Mouse (Mus musculus) limb, embryonic 11.5 days (tissue): ENCODE results near the gene Hspbp1. TPM values are rescaled to one million over a fixed set of nuclear protein-coding genes. Genes with fewer than 3 reads are reported as not detected.

Source experiments
- ATAC-seq: fragments of 200-750 bp; cut with Nextera tagmentation; 2 replicates; pipeline ENCODE4 v1.8.0; 2017; ENCODE audit warnings: low read depth; ENCODE audit not compliant: insufficient number of reproducible peaks, low FRiP score, low TSS enrichment
- DNase-seq: peaks from one replicate; pipeline ENCODE4 v3.0.0-alpha.2; 2015; ENCODE audit warnings: low spot score
- H3K27ac ChIP-seq: fragments of 300-500 bp; sonication (generic); replicated peaks from 2 replicates; pipeline ENCODE4 v1.5.1; 2014; ENCODE audit warnings: low read depth, mild to moderate bottlenecking, low read length
- H3K27me3 ChIP-seq: fragments of 300-500 bp; sonication (generic); 2 replicates; pipeline ENCODE4 v1.6.1; 2014; ENCODE audit warnings: mild to moderate bottlenecking, low read length, mixed read lengths; ENCODE audit not compliant: control insufficient read depth, insufficient read depth
- H3K36me3 ChIP-seq: fragments of 300-500 bp; sonication (generic); 2 replicates; pipeline ENCODE4 v1.6.1; 2014; ENCODE audit warnings: mild to moderate bottlenecking, low read length, moderate library complexity, mixed read lengths; ENCODE audit not compliant: control insufficient read depth, insufficient read depth
- H3K4me1 ChIP-seq: fragments of 300-500 bp; sonication (generic); 2 replicates; pipeline ENCODE4 v1.6.1; 2014; ENCODE audit warnings: low read length, mixed read lengths; ENCODE audit not compliant: control insufficient read depth, insufficient read depth
- H3K4me2 ChIP-seq: fragments of 300-500 bp; sonication (generic); 2 replicates; pipeline ENCODE4 v1.6.1; 2014; ENCODE audit warnings: low read depth, mild to moderate bottlenecking, moderate library complexity; ENCODE audit not compliant: severe bottlenecking
- H3K4me3 ChIP-seq: fragments of 300-500 bp; sonication (generic); 2 replicates; pipeline ENCODE4 v1.5.1; 2014; ENCODE audit warnings: low read depth, low read length
- H3K9ac ChIP-seq: fragments of 300-500 bp; sonication (generic); 2 replicates; pipeline ENCODE4 v1.6.1; 2014; ENCODE audit warnings: mild to moderate bottlenecking, low read length
- H3K9me3 ChIP-seq: fragments of 300-500 bp; sonication (generic); 2 replicates; pipeline ENCODE4 v1.6.1; 2016; ENCODE audit warnings: low read length; ENCODE audit not compliant: control insufficient read depth
- WGBS: fragments of 180-500 bp; shearing (Covaris S2); extraction: QIAGEN DNeasy Blood & Tissue Kit; methylation state at CpG from one replicate; pipeline ENCODE4 v1.1.7; 2014; 5-methylcytosine and 5-hydroxymethylcytosine counted together
- polyA plus RNA-seq: library from polyadenylated mRNA; unstranded; fragments of >200 nt; fragmentation: Nextera tagmentation; extraction: Ambion mirVana; gene quantifications from 2 replicates; pipeline ENCODE4 v1.2.1, GENCODE M21; 2014

Gene Hspbp1
- polyA plus RNA-seq, 1 experiment from 2014 or later = 112 TPM

DNA sequence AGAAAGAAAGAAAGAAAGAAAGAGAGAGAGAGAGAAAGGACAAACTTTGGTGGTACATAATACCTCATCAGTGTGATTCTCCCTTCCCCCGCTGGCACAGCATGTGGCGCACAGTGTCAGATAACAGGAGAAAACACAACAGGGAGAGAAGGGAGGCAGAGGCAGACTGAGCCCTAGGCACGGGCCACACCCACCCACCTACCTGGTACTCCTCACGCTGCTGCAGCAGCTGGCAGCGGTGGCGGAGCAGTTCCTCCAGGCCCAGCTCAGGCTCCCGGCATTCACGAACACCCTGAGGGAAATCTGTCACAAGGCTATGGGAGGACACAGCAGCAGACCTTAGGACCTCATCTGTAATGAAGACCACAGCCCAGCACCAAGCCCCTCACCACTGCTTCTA, 21.7 kb downstream of the Hspbp1 start:
- H3K36me3 ChIP-seq = peaks cover 6% of the 10 kb centered on the region
- WGBS = 73% methylated on average over 8 of the region's 8 CpGs

DNA sequence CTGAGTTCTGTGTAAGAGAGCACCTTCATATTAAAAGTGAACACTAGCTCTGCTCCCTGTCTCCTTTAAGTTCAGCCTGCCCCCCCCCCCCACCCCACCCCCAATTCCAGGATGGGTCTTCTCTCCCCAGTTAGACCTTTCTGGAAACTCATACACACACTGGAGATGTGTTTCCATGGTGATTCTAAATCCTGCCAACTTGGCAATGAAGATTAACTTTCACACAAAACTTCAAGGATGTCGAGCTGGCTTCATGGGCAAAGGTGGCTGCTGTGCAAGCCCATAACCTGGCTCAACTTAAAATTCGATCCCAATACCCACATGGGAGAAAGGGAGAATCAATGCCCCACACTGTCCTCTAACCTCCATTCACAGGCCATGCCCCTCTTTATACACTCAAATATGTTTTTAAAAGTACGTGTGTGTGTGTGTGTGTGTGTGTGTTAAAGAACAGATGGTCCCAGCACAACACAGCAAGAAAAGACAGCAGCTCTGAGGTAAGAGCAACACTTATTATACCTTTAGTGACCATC, 24.9 kb downstream of the Hspbp1 start:
- peak overlapping the region; percentile 88 for H3K4me2 ChIP-seq
- ATAC-seq = no peak
- peak overlapping the region; percentile 78; the same call in 1 of the 2 replicates for H3K4me3 ChIP-seq
- H3K27ac ChIP-seq = peak overlapping the region; percentile 86; the same call in 1 of the 2 replicates
- H3K4me1 ChIP-seq = peaks cover 11% of the 10 kb centered on the region
- no peaks in the 10 kb centered on the region; the same call in 1 of the 2 replicates for H3K36me3 ChIP-seq
- no peaks in the 10 kb centered on the region for H3K27me3 ChIP-seq
- WGBS = 74% methylated on average over 3 of the region's 3 CpGs
- H3K9ac ChIP-seq = no peak overlapping the region; the same call in 1 of the 2 replicates
- no peaks in the 10 kb centered on the region for H3K9me3 ChIP-seq
- DNase-seq = no peak

More for the DNA sequence above, 21.7 kb downstream of the Hspbp1 start:
- H3K27me3 ChIP-seq = no peaks in the 10 kb centered on the region
- no peak overlapping the region for H3K27ac ChIP-seq
- H3K9ac ChIP-seq = no peak overlapping the region
- H3K4me2 ChIP-seq = no peak overlapping the region
- no peak overlapping the region for H3K4me3 ChIP-seq
- no peaks in the 10 kb centered on the region for H3K9me3 ChIP-seq
- DNase-seq (no peak), ATAC-seq (no peak)
- no peaks in the 10 kb centered on the region for H3K4me1 ChIP-seq

DNA sequence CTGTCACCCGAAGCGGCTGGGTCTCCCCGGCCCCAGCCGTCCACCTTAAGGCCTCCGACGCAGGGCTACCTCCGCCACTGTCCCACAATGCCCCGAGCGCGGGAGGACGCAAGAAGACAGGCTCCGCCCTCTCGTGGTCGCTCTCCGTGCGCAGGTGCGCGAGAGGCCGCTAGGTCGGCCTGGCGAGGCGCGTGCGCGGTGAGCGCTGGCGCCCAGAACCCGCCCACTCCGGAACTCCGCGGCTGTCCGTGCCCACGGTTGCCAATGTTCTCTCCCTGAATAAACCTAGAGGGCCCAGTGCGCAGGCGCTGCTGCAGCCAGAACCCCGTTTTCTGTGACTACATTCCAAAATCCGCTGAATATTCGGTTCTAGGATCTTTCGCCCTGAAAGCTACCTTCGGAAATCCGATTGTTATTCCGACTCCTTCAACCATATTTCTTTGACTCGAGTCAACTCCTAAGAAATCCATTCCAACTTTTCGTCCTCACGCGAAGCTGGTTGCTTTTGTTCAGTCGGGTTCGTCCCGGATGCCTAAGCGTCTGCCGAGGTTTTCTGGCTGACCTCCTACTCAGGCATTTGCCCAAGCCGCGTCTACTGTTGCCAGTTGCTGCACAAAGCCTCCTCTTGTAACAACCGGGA, 25.8 kb downstream of the Hspbp1 start, which contains the start of gene Ppp6r1:
Gene Ppp6r1 (minus strand): TSS at position 108 of the 640 bp plus-strand sequence.
- under 1% methylated on average over 54 of the region's 54 CpGs for WGBS
- no peaks in the 10 kb centered on the region for H3K9me3 ChIP-seq
- H3K36me3 ChIP-seq = no peaks in the 10 kb centered on the region; the same call in 1 of the 2 replicates
- peaks cover 11% of the 10 kb centered on the region for H3K4me1 ChIP-seq
- DNase-seq (peak; percentile 95), ATAC-seq (peak; percentile 96)
- peak within 1 kb of the TSS; percentile 86 for H3K27ac ChIP-seq
- peak within 1 kb of the TSS; percentile 78 for H3K4me3 ChIP-seq
- peak within 1 kb of the TSS; percentile 87 for H3K9ac ChIP-seq
- peak within 1 kb of the TSS; percentile 88 for H3K4me2 ChIP-seq
- no peaks in the 10 kb centered on the region for H3K27me3 ChIP-seq

DNA sequence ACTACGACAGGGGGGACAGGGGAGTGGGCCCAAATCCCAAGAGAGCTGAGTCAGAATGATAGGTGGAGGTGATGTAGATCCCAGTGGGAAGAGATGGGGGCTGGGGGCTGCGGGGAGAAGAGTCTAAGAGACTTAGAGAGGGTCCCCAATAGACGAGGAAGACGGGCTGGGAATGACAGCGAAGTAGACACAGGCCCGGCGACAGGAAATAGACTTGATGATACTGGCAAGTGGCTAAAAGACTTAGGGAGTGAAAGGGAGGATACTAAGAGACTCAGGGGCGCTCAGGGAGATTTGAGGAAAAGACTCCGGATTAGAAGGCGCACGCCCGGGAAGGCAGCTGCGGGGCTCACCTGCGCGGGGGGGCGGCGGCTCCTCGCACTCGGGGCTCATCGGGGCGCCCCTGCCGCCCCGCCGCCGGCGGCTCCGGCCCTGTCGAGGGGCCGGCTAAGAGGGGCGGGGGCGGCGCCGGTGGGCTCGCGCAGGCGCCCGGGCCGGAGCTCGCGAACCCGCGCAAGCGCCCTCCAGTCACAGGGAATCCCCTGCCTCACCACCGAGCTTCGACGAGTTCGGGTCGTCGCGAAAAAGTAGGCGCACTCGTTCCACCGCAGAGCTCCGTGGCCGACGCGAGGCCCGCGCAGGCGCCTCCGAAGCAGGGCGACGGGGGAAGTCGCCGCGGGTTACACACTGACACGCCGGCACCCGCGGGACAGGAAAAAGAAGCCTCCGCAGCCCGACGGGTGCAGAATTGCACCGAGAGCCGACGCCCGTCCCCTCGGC, 26.6 kb downstream of the Hspbp1 start:
- Histone ChIP-seq H3K27me3 (no peaks in the 10 kb centered on the region), H3K4me1 (peaks cover 11% of the 10 kb centered on the region), H3K9me3 (no peaks in the 10 kb centered on the region), H3K4me2 (peak overlapping the region; percentile 88), H3K4me3 (peak overlapping the region; percentile 78), H3K27ac (peak overlapping the region; percentile 86), H3K36me3 (no peaks in the 10 kb centered on the region; the same call in 1 of the 2 replicates), H3K9ac (peak overlapping the region; percentile 87)
- WGBS = under 1% methylated on average over 73 of the region's 78 CpGs
- no peak for DNase-seq
- ATAC-seq = peak; percentile 73

DNA sequence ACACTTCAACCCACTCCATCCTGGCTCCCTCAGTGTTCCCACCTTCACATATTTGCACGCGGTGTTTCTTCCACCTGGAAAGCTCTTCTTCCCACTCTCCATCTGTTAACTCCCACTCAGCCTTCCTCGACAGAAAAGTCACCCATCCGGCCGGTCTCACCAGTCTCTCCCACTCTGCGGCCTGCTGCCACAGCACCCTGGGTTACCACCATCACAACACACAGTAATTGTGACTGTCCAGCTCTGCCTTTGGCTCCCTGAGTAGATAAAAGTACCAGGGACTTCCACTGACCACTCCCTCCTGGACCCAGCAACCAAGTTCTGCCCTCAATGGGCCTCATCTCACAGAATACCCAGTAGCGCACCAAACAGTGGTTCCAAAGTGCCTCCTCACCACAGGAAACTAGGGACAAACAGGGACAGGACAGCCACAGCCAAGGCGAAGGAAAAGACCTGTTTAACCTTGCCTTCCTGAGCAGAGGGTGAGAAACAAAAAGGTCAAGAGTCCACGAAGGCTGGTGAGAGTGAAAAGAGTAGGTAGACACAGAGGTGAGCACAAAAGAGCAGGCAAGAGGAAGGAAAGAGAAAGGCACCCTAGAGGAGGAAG, 27.2 kb downstream of the Hspbp1 start:
- Histone ChIP-seq H3K9ac (peak overlapping the region; percentile 87), H3K36me3 (no peaks in the 10 kb centered on the region; the same call in 1 of the 2 replicates), H3K4me3 (peak overlapping the region; percentile 78), H3K4me2 (peak overlapping the region; percentile 88), H3K27me3 (no peaks in the 10 kb centered on the region), H3K4me1 (peaks cover 11% of the 10 kb centered on the region), H3K9me3 (no peaks in the 10 kb centered on the region), H3K27ac (no peak overlapping the region)
- WGBS = 54% methylated on average over 9 of the region's 9 CpGs
- no peak for DNase-seq
- no peak for ATAC-seq

DNA sequence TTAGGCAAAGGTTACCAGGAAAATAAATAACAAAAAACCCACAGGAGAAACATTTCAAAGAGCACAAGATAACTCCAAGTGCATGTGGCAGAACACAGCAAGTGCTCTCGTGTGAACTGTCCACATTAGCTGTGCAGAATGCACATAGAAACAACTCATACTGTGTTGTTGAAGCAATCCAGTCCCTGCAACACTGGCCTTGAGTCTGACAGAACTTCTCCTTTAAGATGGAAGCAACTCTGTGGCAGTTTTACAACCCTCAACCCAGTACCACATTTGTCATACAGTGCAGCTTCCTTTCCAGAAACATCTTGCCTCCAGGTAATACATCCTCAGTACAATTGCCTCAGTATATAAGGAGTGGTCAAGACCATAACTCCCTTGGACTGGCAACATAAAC, 28.1 kb downstream of the Hspbp1 start:
- Histone ChIP-seq H3K4me1 (peaks cover 11% of the 10 kb centered on the region), H3K4me3 (peak overlapping the region; percentile 78; the same call in 1 of the 2 replicates), H3K27me3 (no peaks in the 10 kb centered on the region), H3K36me3 (peaks cover 2% of the 10 kb centered on the region; the same call in 1 of the 2 replicates), H3K4me2 (peak overlapping the region; percentile 88; the same call in 1 of the 2 replicates), H3K9me3 (no peaks in the 10 kb centered on the region), H3K9ac (no peak overlapping the region), H3K27ac (no peak overlapping the region)
- WGBS = 82% methylated on average over 1 of the region's 1 CpGs
- no peak for ATAC-seq
- no peak for DNase-seq

DNA sequence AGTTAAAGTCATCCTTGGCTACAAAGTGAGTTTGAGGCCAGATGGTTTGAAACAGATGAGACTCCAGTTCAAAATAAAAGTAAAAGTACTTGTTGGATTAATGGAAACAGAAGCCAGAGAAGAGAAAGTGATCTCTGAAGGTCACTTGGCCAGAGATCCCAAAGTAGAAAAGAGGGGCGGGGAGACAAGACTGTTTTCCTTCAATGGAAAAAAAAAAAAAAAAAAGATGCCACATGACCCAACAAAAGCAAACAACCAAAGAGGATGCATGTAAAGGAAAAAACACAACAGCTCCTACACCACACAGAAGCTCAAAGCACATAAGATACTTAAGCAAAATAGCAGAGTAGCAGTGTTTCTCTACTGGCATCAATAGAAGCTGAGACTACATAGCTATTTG, 29.0 kb downstream of the Hspbp1 start:
- H3K4me1 ChIP-seq = peaks cover 11% of the 10 kb centered on the region
- no peak overlapping the region for H3K27ac ChIP-seq
- H3K36me3 ChIP-seq = peaks cover 5% of the 10 kb centered on the region; the same call in 1 of the 2 replicates
- no peaks in the 10 kb centered on the region for H3K27me3 ChIP-seq
- no peak overlapping the region for H3K4me3 ChIP-seq
- H3K9me3 ChIP-seq = no peaks in the 10 kb centered on the region; the same call in 1 of the 2 replicates
- DNase-seq = no peak
- no peak overlapping the region for H3K9ac ChIP-seq
- 96% methylated on average over 1 of the region's 1 CpGs for WGBS
- no peak overlapping the region for H3K4me2 ChIP-seq
- ATAC-seq = no peak

DNA sequence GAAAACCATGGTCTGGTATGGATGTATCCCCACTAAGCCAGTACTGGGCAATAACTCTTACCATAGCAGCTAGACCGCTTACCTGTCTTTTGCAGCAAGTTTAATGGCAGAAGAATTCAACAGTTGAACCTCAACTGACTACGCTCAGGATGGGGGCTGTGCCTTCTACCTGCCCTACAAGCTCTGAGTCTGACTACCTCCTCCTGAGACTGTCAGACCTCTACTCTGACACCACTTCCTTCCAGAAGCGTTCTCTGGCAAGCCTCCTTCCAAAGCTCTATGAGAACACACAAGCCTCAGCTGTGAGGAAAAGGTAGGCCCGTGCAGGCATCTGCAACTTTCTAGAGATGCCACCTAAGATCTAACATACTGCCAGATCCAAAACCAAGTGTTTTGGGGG, 29.5 kb downstream of the Hspbp1 start:
- Histone ChIP-seq H3K9me3 (no peaks in the 10 kb centered on the region; the same call in 1 of the 2 replicates), H3K27me3 (no peaks in the 10 kb centered on the region), H3K27ac (no peak overlapping the region), H3K4me2 (no peak overlapping the region), H3K9ac (no peak overlapping the region), H3K4me1 (peaks cover 11% of the 10 kb centered on the region), H3K36me3 (peaks cover 5% of the 10 kb centered on the region; the same call in 1 of the 2 replicates), H3K4me3 (no peak overlapping the region)
- no peak for ATAC-seq
- no peak for DNase-seq
- 90% methylated on average over 4 of the region's 4 CpGs for WGBS
